Mouse (Mus musculus): ENCODE measurements around the gene Hoxb6. TPM values are rescaled to one million over a fixed set of nuclear protein-coding genes. Genes with fewer than 3 reads are reported as not detected.

Hoxb6 gene
- total RNA-seq, 2 experiments from 2014 or later = not detected

DNA sequence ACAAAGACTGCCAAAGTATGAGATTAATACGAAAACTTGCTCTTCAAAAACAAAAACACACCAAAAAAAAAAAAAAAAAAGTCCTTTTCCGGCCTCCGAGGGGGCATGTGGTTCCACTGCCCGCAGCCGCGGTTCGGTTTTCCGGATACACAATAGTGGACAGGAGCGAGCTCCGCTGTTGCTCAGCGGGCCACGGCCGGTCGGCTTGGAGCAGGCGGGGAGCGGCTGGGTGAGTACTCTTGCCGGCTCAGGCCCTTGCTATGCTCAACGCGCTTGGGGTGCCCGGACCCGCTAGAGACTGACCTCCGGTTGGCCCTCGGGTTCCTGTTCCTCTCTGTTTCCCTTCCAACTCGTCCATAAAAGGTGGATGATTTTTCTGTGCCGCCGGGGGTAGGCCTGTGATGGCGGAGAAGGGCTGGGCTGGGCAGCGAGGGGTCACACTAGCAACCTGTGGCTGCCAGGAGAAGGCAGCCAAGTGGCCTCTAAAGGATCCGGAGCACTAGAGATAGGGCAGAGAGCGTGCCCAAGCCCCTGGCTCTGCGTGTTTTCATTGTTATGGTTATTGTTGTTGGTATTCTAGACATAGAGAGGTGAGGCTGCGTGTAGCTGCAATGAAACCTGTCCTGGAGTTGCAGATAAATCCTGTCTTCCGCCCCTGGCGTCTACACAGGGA is 22.5 kb downstream of the Hoxb6 start:
- DNase-seq (ENCODE audit: low spot score in 2 of 2) = no peak

DNA sequence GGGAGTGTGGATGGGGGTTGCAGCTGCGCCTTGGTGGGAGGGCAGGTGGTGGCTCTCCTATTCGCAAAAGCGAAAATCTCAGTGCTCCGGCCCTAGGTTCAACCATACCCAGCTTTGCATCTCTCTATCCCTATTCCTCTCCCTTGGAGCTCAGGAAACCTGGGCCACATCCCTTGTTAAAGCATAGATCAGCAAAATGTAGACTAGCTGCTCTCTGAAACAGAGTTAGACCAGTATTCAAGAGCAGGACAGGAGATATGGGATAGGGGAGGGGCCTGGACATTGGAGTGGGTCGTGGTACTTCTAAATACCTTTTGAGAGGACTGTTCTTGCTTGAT is 23.0 kb downstream of the Hoxb6 start:
- DNase-seq (ENCODE audit: low spot score in 2 of 2) = no peak

DNA sequence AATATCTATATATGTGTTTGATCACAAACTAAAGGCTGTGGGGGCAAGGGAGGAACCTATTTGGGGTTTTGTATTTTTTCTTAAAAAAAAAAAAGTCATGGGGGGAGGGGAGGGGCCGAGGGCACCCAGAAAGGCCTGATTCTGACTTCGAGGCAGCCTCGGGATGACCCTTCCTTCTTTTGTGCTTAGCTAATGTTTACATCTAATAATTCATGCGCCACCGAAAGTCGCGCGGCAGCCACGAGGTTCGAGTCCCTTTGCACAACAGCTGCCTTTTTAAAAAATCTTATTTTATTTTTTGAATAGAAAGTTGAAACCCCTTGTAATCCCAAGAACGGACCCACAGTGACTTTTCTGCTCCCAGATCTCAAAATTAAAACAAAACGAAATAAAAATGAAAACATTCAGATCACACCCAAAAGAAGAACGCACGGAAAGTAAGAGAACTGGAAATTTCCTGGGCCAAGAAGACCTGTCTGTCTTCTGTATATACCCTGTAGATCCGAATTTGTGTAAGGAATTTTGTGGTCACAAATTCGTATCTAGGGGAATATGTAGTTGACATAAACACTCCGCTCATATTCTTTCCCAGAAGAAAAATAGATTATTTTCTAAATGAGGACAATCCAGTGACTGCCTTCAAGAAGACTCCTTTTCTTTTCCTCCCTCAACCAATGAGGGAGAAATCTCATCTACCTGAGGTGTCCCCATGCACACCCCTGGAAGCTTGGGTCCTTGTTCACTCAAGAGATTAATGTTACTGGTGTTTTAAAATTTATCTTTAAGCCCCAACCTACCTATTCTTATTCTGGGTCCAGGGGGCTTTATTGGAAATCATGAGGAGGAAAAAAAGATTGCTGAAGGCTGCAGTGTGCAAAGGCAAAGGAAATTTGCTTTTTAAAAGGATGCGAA is 24.7 kb downstream of the Hoxb6 start:
- no peak for DNase-seq (ENCODE audit: low spot score in 2 of 2)

DNA sequence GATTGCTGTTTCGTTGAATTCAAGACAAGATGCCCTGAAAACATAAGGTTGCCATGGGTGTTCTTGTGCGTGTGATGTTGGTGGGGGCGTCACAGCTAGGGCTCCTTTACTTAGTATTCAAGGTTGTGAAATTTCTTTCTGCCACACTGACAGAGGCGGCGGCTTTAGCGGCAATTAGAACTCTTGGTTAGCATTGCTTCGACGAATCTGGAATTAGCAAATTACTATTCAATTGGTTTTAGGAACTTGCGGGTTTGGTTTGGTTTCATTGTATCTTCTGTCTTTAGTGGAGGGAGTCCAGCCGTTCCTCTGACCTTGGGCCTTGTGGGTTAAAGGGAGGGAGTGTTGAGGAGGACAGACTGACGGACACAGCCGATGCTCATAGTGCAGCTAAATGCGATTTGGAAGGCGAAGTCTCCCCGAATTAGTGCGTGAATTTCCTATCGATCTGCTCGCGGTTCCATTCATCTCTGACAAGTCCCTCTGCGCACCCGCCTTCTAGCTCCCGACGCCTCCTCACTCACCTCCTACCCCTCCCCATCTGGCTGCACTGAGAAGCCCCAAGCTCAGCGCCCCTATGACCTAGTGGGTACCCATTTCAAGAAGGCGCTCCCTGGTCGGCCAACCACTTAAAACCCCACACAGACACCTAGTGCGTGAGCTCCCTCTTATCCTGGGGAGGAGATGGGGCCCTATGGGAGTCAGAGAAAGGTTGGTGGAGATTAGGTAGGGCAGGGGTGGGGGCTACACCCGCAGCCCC is 25.5 kb downstream of the Hoxb6 start, which contains the start of gene Hoxb4:
Gene Hoxb4, plus strand, starts transcription at position 660 of the 760 bp plus-strand sequence.
- no peak for DNase-seq (ENCODE audit: low spot score in 2 of 2)

DNA sequence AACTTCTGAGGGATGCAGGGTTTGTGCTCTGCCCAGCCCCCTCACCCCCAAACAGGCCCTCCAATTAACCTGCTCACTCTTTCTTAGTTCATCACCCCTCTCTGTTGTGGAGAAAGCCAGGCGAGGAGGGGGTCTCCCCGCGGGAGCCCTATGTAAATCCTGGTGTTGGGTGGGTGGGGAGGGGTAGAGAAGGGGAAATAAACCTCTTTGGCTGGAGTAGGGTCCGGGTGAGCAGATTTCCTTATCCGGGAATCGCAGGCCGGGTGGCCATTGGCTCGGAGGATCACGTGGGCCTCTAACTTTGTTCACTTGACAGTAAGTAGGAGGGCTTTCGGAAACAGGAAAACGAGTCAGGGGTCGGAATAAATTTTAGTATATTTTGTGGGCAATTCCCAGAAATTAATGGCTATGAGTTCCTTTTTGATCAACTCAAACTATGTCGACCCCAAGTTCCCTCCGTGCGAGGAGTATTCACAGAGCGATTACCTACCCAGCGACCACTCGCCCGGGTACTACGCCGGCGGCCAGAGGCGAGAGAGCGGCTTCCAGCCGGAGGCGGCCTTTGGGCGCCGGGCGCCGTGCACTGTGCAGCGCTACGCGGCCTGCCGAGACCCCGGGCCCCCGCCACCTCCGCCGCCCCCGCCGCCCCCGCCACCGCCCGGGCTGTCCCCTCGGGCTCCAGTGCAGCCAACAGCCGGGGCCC is 26.2 kb downstream of the Hoxb6 start:
- DNase-seq (ENCODE audit: low spot score in 2 of 2) = no peak

DNA sequence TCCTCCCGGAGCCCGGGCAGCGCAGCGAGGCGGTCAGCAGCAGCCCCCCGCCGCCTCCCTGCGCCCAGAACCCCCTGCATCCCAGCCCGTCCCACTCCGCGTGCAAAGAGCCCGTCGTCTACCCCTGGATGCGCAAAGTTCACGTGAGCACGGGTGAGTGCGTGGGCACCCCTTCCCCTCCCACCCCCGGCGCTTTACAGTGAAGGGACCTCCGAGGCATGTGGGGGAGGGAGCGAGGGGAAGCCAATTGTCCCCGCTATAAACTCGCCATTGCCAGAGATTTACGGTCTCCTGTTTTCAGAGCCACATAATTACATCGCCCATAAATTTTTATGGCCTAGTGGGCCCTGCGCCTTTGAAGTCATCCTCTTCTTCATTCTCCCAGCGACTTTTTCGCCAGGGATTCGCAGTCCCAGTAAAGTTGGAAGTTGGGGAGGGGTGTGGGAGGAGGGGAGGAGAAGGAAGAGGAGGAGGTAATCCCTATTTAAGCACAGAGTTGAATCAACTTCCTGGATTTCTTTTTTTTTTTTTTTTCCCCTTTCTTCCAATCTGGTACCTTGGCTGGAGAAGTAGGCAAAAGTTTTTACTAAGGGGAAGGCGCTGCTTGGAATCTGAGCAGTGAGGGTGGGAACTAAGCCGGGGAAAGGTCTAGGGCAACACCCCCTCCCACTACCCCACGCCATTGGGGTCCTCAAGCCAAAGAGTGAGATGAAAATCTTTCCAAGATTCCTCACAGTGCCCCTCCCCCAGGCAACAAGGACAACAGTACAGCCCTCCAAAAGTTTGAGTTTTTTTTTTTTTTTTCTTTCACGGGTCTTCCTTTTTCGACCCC is 27.0 kb downstream of the Hoxb6 start:
- no peak for DNase-seq (ENCODE audit: low spot score in 2 of 2)

DNA sequence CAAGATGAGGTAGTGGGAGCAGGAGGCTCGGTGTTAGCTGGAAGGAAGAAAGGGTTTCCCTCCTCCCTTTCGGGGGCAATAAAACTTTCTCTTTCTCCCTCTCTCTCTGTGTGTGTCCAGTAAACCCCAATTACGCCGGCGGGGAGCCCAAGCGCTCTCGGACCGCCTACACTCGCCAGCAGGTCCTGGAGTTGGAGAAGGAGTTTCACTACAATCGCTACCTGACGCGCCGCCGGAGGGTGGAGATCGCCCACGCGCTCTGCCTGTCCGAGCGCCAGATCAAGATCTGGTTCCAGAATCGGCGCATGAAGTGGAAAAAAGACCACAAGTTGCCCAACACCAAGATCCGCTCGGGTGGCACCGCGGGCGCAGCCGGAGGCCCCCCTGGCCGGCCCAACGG is 27.6 kb downstream of the Hoxb6 start:
- DNase-seq (ENCODE audit: low spot score in 2 of 2) = no peak

DNA sequence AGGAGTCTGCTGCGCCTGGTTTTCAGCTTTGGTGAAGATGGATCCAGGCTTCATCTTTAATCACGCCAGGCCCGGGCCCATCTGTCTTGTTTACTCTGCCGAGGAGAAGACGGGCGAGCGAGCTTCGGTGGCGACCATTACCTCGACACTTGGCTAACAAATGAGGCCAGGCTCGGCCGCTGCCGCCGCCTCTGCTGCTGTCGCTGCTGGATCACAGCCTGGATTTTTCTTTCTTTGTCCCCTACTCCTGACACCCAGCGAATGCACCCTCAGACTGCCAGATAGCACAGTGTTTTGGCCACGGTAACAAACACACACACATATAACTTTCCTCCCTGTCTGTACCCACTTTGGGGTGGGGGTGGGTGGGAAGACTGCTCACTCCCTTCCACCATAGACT is 28.4 kb downstream of the Hoxb6 start:
- no peak for DNase-seq (ENCODE audit: low spot score in 2 of 2)

DNA sequence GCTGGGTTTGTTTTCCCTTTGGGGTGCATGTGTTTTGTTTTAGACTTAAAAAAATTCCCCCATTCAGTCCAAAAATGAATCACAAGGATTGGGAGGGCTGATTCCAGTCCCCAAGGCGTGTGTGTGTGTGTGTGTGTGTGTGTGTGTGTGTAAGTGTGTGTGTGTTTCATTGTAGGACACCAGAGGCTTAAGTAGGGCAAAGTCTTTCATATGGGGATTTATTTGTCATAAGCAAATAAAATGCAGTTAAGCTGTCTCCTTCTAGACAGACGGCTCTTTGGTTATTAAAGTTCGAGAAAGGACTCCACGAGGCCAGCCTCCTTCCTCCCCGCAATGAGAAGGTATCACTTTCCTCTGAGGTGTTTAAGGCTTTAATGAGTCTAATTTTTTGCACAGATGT is 29.6 kb downstream of the Hoxb6 start:
- DNase-seq (ENCODE audit: low spot score in 2 of 2) = no peak

DNA sequence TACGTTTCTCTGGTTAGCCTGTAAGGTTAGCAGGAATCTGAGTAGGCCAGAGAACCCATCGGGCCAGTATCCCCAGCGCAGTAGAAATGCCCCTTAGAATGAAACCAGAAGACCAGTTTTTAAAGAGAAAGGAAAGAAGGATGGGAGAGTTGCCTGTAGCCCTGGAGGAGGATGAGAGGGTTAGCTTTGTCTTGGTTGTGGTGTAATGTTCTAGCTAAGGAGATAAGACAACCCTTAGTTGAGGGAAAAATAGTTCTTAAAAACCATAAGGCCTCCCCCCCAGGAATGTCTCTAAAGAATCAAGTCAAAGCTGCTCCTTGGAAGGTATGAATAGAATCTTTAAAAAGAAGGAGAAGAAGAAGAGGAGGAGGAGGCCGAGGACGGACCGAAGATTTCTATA is 30.5 kb downstream of the Hoxb6 start:
- no peak for DNase-seq (ENCODE audit: low spot score in 2 of 2)

DNA sequence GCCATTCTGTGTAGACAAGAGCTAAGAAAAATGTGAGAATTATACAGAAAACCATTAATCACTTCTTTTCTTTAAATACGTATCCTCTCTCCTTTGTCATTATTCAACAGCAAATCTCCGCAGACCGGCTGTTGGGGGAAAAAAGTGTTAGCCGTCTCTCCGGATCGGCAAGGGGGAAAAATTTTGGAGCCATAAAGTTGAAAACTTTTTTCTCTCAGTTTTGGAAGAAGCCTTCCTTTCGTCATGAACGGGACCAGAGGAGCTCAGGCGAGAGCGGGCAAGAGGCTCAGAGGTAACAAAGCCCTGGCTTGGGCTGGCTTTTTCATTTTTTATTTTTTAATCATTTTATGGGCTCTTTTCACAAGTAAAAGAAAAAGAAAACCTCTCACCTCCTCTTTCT is 30.9 kb downstream of the Hoxb6 start, which contains the start of gene Hoxb3:
Gene Hoxb3, plus strand, starts transcription at position 173 of the 400 bp plus-strand sequence.
- DNase-seq (ENCODE audit: low spot score in 2 of 2) = no peak

DNA sequence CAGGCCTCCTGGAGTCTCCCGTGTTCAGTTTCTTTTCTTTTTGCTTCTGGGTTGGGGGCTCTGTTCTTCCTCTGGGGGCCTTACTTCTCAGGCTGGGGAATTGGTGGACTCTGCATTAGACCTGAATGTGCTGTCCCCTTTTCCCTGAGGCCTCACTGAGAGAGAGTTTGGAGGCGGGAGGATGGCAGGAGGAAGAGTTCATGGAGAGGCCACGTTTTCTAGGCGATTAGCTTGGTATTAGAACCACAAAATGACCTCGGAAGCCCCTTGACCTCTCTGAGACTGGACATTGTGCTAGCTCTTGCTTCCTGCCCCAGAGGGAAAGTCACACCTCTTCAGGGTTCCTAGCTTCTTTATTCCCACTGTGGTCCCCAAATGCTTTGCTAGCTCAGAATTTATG is 31.8 kb downstream of the Hoxb6 start:
- DNase-seq (ENCODE audit: low spot score in 2 of 2) = no peak

DNA sequence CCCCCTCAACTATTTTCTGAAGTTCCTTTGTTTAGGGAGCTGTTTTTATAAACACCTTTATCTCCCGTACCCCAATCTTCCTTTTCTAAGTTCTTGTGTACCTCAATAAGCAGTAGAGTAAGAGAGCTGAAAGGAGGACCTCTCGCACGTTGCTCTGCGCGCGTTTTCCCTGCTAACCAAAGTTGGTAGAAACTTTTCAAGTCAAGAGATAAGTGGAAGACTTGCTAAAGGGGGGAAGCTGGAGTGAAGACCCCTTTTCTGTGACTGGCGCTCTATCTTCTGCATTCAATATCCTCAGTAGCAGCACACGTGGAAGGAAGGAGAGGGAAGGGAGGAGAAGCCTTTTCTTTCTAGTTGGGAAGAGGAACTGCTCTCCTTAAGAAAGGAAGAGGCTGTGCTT is 32.7 kb downstream of the Hoxb6 start:
- DNase-seq (ENCODE audit: low spot score in 2 of 2) = no peak

DNA sequence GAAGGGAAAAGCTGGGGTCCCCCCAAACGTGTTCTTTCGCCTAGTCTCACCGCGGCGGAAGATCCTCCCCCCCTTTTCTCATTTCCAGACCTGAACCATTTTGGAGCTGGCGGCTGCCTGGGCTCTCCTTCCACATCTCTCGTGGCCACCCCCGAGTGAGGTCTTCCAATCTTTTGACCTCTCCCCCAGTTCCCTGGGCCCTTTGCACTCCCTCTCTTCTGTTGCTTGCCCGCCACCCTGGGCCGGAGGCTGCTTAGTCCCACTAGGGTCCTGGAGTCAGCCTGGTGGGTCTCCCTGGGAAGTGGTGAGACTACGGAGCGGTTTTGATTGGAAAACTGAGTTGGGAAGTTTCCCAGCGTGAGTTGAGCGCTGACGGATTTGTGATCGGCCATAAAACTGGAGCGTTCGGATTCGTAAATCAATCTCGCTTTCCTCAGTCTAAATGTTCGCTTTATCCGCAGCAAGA is 33.5 kb downstream of the Hoxb6 start:
- no peak for DNase-seq (ENCODE audit: low spot score in 2 of 2)

DNA sequence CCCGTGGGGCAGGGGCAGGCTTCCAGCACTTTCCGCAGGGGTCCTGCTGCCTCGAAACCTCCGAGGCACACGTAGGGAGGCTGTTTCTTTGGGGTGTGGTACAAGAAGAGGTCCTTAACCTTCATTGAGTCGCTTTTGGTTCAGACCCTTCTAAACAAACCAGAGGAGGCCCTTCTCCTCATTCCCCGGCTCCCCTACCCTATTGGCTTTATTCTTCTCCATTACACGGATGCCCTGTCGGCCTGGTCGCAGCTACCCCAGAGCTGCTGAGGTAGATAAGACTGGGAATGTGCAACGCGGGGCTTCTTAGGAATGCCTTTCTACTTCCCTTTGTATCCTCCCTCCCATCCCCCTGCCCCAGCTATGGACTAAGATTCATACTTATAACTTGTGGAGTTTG is 34.4 kb downstream of the Hoxb6 start:
- no peak for DNase-seq (ENCODE audit: low spot score in 2 of 2)

DNA sequence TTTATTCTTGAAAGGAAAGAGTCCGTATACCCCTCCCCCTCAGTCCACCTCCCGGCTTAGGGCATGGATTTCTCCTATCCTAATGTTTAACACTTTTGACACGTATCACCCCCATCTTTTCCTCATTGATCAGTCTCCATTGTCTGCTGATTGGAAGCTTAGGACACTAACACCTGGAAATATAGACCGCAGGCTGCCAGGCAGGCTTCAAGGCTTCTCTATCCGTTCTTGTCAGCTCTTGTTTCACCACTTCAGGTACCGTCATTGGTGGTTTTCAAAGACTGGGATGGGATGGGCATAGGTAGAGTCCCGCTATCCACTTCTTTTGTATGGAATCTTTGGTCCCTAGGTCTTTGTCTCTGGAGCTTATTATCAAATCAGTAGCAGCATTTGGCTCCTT is 34.8 kb downstream of the Hoxb6 start:
- no peak for DNase-seq (ENCODE audit: low spot score in 2 of 2)

DNA sequence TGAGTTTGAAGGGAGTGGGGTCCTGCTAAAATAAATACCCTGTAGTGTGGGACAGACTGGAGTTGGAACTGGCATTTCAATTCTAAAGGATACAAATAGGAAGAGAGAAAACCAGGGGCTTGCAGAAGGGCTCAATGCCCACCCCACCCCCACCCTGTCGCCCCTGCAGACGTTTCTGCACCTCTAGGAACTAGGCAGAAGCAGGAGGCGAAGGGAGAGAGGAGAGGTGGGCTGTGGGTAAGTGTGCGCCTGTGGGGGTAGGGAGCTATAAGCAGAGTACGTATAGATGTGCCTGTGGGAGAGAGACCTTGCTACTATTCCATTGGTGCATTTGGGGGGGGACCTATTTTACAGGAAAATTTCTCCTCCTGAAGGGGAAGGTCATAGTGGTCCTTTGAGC is 35.5 kb downstream of the Hoxb6 start:
- no peak for DNase-seq (ENCODE audit: low spot score in 2 of 2)

DNA sequence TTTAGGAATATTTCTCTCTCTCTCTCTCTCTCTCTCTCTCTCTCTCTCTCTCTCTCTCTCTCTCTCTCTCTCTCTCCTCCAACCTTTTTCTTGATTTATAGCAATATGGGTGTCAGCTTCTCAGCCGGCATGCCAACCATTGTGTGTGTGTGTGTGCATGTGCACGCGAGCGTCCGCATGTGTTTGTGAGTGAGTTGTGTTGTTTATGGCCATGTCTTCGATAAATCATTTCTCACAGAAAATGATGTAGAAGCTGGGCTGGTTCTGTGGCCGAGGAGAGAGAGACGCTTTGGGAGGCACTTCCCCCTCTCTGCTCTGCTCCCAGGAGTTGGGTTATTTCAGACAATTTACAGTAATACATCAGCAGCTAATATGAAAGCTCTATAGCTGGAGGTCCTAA is 36.3 kb downstream of the Hoxb6 start:
- DNase-seq (ENCODE audit: low spot score in 2 of 2) = no peak

DNA sequence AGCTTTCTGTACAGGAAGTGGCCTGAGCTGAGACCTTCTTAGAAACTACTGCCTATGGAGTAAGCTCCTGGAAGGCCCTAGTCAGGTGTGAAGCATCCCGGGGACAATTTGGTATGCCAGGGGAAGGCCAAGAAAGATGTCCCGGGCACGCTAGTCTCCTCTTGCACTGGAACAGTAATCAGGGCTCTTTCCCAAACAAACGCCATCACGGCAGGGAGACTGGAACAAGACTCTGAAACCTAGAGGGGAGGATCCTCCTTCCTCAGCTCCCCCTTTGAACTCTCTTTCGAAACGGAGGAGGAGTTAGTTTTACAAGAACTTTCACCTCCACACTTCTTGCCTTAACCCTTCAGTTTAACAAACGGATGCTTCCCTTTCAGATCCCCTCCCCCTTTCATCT is 39.8 kb downstream of the Hoxb6 start:
- no peak for DNase-seq (ENCODE audit: low spot score in 2 of 2)

DNA sequence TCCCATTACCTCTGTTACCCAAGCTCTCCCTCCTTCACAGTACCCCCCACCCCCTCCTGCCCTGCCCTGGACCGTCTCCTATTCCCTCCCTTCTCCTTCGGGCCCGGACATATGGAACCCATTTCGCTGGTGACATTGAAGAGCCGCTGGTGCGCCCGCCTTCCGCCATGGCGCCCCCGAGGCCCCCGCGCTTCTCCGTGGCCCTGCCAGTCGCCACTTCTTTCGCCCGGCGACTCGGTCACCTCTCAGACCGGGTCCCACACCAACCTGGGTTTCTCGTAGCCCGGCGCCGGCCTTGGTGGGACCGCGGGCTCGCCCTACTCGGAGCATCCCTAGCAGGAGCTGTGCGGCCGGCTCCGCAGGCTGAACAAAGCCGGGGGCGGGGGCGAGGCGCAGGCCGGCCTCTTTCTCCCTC is 40.3 kb downstream of the Hoxb6 start:
- DNase-seq (ENCODE audit: low spot score in 2 of 2) = no peak
